Mouse (Mus musculus) hematopoietic stem cell, adult 5-6 weeks (primary cell): ENCODE measurements around the gene Tm6sf2. TPM values are rescaled to one million over a fixed set of nuclear protein-coding genes. Genes with fewer than 3 reads are reported as not detected.

Source experiments
- ATAC-seq, 2 experiments: fragments of 125-278 bp in 1 of 2; replicated peaks in 1 of 2; 2 replicates each; pipeline ENCODE4 v1.8.0; 2016 to 2017; ENCODE audit warnings: inconsistent platforms in 2 of 2, mild to moderate bottlenecking in 2 of 2, moderate number of reproducible peaks in 2 of 2, low read depth in 1 of 2, moderate TSS enrichment in 1 of 2; ENCODE audit not compliant: low FRiP score in 2 of 2, poor library complexity in 2 of 2, severe bottlenecking in 2 of 2, insufficient read depth in 1 of 2, low TSS enrichment in 1 of 2
- total RNA-seq: library from RNA; stranded (forward); fragments of 172-1452, 232-1000 nt; gene quantifications from 2 replicates; pipeline ENCODE4 v1.2.3, GENCODE M21; 2017

Tm6sf2 gene
- total RNA-seq, 1 experiment from 2014 or later = not detected

DNA sequence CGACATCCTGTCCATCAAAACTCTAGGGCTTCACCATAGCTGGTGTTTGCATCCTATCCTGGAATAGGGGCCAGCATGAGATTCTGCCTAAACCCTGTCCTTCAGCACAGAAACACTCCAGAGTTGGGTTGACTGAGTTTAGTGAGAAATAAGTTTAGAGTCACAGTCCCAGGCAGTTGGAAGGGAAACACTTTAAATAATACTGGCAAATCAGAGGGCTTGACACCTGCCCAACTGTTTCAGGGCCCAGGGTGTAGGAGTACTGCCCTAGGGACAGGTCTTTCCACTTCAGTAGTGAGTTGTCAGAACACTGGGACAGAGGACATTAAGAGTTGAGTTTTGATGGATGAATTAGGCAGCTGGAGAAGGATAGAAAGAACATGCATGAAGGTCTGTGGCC is 13.4 kb downstream of the Tm6sf2 start:
- no peak for ATAC-seq

DNA sequence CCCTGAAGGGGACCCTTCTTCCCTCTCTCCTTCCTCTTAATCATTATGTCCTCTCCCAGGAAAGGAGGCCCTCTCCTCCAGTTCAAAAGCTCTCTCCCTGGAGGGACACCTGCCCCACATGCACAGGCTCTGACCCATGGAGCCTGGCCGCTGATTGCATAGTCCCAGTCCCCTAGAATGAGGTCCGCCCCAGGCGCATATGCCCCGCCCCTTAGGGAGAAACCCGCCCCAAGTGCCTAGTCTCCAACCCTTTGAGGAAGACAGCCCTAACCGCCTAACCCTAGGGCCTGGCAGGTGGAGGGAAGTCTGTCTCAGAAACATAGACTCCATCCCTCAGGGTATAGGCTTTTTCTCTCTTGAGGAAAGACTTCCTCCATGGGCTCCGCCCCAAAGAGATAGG is 14.5 kb downstream of the Tm6sf2 start:
- ATAC-seq = no peak

DNA sequence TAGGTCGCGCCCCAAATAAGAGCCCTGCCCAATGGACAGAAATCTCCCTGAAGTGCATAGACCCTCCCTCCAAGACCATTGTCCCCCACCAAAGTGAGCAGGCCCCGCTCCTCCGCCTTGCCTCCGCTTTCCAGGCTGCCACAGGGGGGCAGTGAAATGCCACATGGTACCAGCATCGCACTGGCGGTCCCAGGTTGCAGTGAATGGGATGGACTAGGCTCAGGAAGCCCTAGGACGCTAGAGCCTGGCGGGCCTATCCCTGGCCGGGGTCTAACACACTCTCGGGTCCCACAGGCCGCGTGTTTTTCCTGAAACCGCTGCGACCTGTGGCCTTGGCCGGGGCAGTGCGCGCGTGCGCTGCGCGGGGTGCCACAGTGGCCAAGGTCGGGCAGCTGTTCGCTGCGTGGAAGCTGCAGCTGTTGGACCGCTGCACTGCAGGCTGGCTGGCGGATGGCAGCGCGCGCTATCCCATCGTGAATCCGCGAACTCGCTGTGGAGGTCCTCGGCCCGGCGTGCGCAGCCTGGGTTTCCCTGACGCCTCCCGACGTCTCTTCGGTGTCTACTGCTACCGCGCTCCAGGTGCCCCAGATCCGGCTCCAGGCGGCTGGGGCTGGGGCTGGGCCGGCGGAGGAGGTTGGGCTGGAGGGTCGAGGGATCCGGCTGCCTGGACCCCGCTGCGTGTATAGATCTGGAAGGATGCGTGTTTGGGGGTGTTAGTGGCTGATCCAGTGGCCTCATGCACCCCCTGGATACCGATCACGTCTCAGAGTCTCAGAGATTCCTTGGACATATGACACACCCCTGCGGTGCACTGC is 15.3 kb downstream of the Tm6sf2 start:
- ATAC-seq = peak; percentile 13 to 30; a peak in 1 of 4 replicates

DNA sequence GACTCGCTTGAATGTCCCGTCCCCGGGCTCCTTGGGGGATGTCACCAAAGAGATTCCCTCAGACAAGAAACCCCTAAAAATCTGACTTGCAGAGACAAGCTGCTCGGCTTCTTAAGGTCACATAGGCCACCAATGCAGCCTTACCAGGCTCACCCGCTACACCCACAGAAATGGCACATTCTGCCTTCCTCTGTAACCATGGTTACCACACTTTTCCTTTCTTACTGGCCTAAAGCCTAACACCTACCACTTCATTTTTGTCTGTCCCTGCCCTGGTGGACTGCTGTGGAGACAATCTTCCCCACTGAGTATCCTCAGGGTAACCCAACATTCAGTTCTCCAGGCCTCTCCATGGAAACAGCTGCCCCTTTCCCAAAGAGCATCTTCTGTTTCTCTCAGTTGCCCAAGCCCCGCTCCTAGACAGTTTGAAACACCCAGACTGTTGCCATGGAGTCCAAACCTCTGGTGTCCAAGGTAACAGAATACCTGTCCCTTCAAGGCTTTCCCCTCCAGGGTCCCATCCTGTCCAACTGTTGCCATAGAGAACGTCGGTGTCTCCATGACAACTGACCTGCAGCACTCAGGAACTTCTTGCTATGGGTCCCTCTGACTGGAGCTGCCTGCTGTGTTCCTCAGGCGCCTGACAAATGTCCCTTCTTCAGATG is 16.7 kb downstream of the Tm6sf2 start:
- no peak for ATAC-seq

DNA sequence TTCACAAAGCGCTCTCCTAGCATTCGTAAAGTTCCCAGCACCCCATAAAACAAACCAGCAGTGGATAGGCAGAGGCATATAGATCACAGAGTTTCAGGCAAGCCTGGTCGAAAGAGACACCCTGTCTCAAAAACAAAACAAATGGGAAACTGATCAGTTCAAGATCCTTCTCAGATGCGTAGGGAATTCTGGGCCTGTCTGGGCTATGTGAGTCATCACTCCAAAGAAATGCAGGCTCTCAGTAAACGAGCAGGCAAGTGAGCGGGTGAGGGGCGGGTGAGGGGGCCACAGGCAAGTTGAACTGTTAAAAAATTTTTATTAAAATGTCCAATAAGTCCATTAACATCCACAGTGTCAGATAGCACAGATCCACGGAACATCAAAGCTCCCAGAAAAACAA is 20.1 kb downstream of the Tm6sf2 start:
- no peak for ATAC-seq

DNA sequence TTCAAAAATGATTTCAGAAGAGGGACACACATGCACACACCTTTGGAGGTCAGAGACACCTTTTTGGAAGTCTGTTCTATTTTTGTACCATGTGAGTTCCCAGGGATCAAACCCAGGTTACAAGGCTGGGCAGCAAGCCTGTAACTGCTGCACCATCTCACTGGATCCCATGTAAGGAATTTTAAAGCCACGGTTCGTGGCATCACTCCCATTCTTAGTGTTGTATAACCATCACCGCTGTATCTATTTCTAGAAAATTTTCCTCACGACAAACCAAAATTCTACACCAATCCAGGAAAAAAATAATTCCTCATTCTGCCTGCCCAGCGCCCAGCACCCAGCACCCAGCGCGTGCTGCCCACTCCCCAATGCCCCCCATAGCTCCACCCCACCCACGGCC is 26.6 kb downstream of the Tm6sf2 start:
- no peak for ATAC-seq

DNA sequence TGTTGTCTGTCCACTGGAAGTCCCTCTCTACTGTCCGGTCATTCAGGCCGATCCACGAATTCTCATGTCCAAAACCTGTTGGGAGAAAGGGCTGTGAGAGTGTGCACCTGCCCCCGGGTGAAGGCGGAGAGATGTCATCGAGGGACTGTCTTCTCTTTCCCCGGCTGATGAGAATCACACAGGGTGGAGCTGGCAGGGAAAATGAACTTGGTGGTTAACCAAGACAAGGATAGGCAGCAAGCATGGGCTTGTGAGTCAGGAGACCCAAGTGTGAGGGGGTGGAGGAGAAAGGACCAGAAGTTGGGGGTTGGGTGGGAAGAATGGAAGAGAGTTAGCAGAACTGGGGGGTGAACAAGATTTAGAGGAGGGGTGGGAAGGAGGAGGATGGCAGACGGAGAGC is 27.5 kb downstream of the Tm6sf2 start:
- ATAC-seq = no peak

DNA sequence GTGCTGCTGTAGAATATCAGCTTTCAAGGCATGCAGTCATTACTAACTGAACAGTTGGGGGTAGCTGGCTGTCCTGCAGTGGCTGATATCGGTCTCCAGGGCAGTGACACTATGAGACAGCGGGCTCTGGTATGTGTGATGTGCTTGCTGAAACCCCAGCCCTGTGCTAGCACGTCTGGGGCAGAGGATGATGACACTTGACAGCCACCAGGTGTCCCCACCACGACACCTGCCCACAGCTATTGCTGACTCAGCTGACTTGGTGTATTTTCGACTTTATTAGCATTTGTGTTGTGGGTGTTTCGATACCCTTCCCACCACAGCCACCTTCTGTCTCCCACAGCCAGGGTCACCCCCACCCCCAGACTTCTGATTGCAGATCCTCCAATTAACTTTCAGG is 31.8 kb downstream of the Tm6sf2 start:
- peak; percentile 68 to 79 for ATAC-seq

DNA sequence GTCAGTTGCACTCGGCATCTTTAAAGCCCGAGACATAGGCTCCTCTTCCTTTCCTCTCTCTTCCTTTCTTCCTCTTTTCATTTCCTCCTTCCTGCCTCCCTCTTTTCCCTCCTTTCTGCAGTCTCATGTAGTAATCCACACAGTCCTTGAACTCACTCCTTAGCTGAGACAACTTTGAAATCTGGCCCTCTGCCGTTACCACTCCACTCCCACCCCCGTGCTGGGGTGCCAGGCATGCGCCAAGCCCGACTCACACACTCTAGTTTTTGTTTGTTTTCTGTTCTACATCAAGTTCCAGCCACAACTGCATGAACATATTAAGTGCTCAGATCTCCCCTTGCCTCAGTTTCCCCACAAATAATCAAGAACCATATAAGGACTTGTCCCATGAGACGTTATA is 32.2 kb downstream of the Tm6sf2 start:
- no peak for ATAC-seq

DNA sequence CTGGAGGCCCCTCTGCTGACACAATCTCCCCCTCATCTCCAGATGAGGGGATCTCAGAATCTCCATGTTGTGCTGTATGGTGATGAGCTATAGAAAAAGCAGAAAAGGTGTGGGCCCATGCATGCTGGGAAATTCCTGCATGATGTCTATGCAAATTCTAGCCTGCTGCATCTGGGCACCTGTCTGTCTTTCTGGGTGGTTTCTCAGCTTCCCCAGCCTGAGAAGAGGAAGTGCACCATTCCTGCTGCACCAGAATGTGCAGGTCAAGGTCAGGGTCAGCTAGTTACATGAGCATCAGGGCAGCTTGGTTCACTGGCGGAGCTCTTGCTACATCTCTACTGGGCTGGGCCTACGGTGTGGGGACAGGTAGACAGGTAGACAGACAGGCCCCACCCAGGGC is 37.7 kb downstream of the Tm6sf2 start:
- ATAC-seq = no peak

DNA sequence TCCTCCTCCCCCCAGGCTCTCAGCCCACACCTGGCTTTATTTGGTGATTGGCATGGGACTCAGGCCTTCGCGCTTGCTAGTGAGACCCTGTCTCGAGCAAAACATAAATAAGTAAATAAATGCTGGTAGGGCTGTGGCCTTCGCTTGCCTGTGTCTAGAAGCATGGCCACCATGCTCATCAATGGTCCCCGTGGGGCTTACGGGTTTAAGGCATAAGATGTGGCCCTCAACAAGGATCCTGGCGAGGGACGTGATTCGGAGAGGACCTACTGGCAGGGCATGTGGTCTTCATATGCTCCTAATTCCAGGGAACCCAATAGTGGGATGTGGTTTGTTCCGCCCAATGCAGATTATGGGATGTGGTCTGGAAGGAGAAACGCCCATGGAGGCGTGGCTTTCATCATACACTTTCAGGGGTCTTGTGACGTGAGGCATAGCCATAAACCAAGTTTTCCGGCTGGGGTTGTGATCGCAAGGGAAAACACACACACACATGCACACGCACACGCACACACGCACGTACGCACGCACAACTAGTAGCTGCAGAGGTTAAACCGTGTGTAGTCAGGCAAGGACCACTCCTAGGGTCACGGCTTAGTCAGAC is 38.6 kb downstream of the Tm6sf2 start:
- ATAC-seq = no peak

DNA sequence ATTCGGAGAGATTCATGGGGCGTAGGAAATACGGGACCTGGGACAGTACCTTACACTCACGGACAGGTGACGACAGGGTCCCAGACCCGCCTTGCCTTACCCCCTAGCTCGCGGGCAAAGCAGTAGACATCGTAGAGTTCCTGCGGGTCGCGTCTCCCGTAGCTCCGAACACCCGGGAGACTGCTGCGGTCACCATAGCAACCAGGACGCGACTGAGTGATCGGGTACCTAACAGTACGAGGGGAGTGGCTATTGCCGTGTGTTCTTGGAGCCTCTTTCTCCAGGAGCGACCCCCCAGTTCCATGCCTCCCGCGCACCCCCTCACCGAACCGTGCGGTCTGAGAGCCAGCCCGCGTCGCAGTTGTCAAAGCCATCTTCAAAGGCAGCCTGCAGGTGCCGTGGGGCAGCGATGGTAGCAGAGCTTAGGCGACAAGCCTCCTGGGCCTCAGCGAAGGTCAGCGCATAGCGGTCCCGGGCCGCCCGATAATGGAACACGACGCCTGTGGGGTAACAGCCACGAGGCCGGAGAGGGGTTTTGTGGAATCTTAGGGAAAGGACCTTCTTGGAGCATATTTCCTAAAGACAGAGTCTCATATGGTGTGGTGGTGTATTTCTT is 39.8 kb downstream of the Tm6sf2 start:
- ATAC-seq = no peak

DNA sequence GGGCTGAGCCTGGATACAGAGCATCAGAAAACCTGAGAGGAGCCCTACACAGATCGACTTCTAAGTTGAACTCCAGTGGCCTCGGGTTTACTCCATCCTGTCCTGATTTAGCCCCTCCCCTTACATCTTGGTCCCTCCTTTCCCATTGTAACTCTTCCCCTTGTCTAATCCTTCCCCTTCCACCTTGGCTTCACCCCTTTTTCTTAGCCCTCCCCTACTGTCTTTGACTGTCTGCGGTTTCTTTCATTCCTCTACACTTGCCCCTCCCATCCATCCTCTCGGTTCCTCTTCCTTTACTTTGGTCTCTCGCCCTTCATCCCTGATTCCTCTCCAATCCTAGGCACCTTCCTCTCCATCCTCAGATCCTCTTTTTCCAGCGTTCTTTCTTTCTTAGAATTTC is 41.8 kb downstream of the Tm6sf2 start:
- no peak for ATAC-seq

DNA sequence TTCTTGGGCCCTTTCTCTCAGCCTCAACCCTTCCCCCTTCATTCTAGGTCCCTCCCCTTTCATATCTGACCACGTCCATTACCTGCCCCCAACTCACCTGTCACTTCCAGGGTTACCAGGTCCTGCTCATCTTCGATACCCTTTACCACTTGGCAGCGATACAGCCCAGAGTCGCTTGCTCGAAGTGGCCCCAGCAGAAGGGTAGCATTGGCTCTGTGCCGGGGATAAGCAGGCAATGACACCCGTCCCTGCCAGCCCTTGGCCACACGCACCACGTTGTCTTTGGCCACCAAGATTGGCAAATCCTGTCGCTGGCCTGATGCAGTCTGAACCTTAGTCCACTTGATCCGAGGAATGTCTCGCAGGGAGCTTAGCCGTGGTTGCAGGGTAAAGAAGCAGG is 42.2 kb downstream of the Tm6sf2 start:
- ATAC-seq = no peak

DNA sequence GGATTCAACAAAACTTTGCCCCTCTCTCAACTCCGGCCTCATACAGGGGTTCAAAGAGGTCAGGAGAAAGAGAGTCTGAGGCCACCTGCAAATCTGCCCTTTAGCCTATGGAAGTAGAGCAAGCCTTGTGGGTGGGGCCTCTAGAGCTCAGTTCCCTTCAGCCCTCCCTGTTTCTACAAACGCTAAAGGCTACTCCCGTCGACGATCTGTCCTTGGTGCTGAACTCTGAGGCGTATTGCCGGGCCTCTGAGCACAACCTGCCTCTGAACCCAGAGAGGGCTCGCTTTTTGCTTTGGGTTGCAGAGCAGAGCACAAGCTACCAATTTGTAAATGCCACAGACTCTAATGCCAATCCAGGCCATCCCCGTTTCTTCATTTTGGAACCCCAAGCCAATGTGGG is 44.9 kb downstream of the Tm6sf2 start:
- peak; percentile 62 to 69; a peak in 3 of 4 replicates for ATAC-seq

DNA sequence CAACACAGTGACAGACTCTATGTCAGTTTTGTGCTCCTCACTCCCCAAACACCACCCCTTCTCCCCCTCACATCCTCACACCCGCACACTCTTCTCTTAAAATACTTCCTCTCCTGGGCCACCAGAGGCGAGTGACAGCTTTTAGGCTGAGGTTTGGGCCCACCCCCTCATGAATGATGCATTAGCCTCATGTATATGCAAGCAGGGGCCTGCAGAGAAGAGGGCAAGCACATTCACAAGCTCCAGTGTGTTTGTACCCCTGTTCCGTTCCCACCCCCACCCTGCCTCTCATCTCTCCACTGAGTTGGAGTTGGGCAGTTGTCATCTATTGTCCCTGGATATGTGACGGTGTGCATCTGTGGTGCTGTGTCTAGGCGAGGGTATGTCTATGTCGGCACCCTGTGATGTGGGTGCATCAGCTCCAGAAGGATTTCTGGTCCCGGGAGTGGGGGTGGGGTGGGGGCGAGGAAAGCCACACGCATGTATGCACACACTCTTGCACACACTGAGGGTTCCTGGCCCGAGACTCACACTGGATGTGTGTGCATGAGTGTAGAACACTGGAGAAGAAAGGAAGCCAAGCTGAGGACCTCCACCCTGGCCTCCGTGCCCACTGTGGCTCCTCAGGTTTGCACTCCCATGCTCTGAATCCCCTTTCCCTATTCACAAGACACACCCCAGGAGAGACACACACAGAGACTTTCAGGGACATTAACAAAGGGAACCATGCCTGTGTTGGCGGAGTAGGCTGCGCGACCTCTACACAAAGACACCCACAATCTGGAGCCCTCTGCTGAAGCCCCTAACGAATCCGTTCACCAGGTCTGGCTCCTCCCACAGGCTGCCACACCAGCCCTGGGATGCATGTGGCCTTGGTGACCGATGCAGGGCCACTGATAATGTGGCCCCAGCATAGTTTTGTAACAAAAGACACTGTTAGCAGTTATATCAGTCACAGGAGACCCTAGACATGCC is 46.3 kb downstream of the Tm6sf2 start:
- ATAC-seq = peak in 1 of 2 experiments; percentile 33; a peak in 1 of 4 replicates

DNA sequence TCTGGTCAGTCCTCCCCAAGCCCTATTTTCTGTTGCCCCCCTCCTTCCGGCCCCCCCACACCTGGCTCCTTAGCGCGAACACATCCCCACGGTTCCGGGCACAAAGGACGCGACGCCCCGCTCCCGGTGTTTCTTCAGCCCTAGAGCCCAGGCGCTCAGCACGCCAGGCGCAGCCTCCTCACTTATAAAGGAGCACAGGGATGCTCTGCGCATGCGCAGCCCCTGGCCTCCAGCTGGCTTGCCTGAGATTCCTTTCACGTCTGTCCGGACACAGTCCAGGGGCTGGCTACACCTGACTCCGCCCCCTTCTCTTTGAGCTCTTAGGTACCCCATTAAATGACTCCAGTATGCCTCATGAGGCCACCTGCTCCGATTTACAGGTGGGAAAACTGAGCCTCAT is 47.9 kb downstream of the Tm6sf2 start, which contains the start of gene Ncan:
TSS of gene Ncan (minus strand) at position 207 of the 400 bp plus-strand sequence.
- no peak for ATAC-seq
